Comparison of ENCODE assay signal across 23 mouse cellular contexts in genomic region chr10:89913174-89913573, GRCm38 (mm10). TPM values are rescaled to one million over a fixed set of nuclear protein-coding genes. Genes with fewer than 3 reads are reported as not detected.
DNase-seq lines count a peak whose midpoint lies in the region; ATAC-seq and TF ChIP-seq lines count a peak whose summit lies in the region.
"Had no signal": no experiment of that assay in that cellular context is flagged by ENCODE, and none has a peak within 500 bp of the region (broad histone marks: within the 10 kb centered on the region; RNA-seq: fewer than 3 reads in every experiment).

No protein-coding gene starts in this region.

- TF ChIP-seq CTCF in cerebellum, adult 2 months (IDR thresholded peaks at IDR 0.05; ENCODE audit: borderline replicate concordance, insufficient read depth, low read depth, low read length), result no peak
- no peak for TF ChIP-seq CTCF in hindbrain, postnatal 0 days (IDR thresholded peaks at IDR 0.05; ENCODE audit: low read depth)

- H3K4me1 ChIP-seq in cerebellum, adult 2 months (ENCODE audit: control insufficient read depth, insufficient read depth, low read length), result peaks cover 27% of the 10 kb centered on the region
- H3K4me1 ChIP-seq in hindbrain, postnatal 0 days (ENCODE audit: insufficient read depth, low read length), result no peaks in the 10 kb centered on the region
- H3K4me1 ChIP-seq in hindbrain, embryonic 14.5 days (replicated peaks; ENCODE audit: control insufficient read depth, insufficient read depth, low read length), result no peaks in the 10 kb centered on the region
- H3K4me1 ChIP-seq: stomach, embryonic 15.5 days had no signal

- peak in 1 of 2 experiments; percentile 68 for DNase-seq in cerebellum, adult 2 months
- DNase-seq in cerebellum, postnatal 25 days, result no peak
- peak; percentile 34 for DNase-seq in hindbrain, postnatal 0 days (ENCODE audit: low spot score)
- DNase-seq in hindbrain, embryonic 14.5 days (ENCODE audit: low spot score), result no peak
- peak; percentile 20 for DNase-seq in right cerebral cortex, adult 18-20 months
- DNase-seq in right cerebral cortex, postnatal 4 days, result no peak
- no peak for DNase-seq in lung, postnatal 36 days
- DNase-seq in adrenal gland, adult 2 months, result no peak
- DNase-seq: cerebellum, adult 8-10 months; heart, adult 18-20 months; heart, postnatal 4 days; lung, adult 2 months; lung, postnatal 4 days; spleen, adult 18-20 months; thymus, postnatal 14 days had no signal

- H3K27ac ChIP-seq in cerebellum, adult 2 months (ENCODE audit: insufficient read depth, low read length), result peak overlapping the region; percentile 34; the same call in 1 of the 2 replicates
- H3K27ac ChIP-seq in hindbrain, postnatal 0 days, result no peak overlapping the region
- H3K27ac ChIP-seq in hindbrain, embryonic 14.5 days, result no peak overlapping the region
- H3K27ac ChIP-seq: neural tube, embryonic 15.5 days; stomach, embryonic 15.5 days had no signal

- no peaks in the 10 kb centered on the region for H3K9me3 ChIP-seq in hindbrain, postnatal 0 days (ENCODE audit: low read length)
- no peaks in the 10 kb centered on the region for H3K9me3 ChIP-seq in hindbrain, embryonic 14.5 days (ENCODE audit: control insufficient read depth, low read length)
- H3K9me3 ChIP-seq: G1E; neural tube, embryonic 15.5 days; stomach, embryonic 15.5 days had no signal

- no peak overlapping the region for H3K4me2 ChIP-seq in hindbrain, postnatal 0 days (ENCODE audit: low read depth, low read length)
- no peak overlapping the region for H3K4me2 ChIP-seq in hindbrain, embryonic 14.5 days (replicated peaks)
- H3K4me2 ChIP-seq: midbrain, embryonic 11.5 days; neural tube, embryonic 15.5 days; stomach, embryonic 15.5 days had no signal

- no peaks in the 10 kb centered on the region for H3K27me3 ChIP-seq in cerebellum, adult 2 months (ENCODE audit: control insufficient read depth, insufficient read depth, low read length)
- H3K27me3 ChIP-seq in hindbrain, postnatal 0 days (ENCODE audit: insufficient read depth, low read length), result no peaks in the 10 kb centered on the region
- no peaks in the 10 kb centered on the region for H3K27me3 ChIP-seq in hindbrain, embryonic 14.5 days (ENCODE audit: control insufficient read depth, insufficient read depth, low read length)
- H3K27me3 ChIP-seq: neural tube, embryonic 15.5 days; stomach, embryonic 15.5 days had no signal

- 0 out of 2 replicates have a peak, but pooled peaks have one; percentile 55 for ATAC-seq in hindbrain, postnatal 0 days
- ATAC-seq in hindbrain, embryonic 14.5 days (ENCODE audit: low FRiP score), result no peak
- ATAC-seq: CD4-positive, CD25-positive, alpha-beta regulatory T cell, adult 4 months; inflammation-experienced regulatory T-cells, adult 6 months had no signal

- H3K36me3 ChIP-seq in hindbrain, postnatal 0 days (ENCODE audit: insufficient read depth, low read length), result no peaks in the 10 kb centered on the region
- no peaks in the 10 kb centered on the region for H3K36me3 ChIP-seq in hindbrain, embryonic 14.5 days (replicated peaks; ENCODE audit: control insufficient read depth, insufficient read depth)
- H3K36me3 ChIP-seq: G1E; neural tube, embryonic 15.5 days; stomach, embryonic 15.5 days had no signal

- TF ChIP-seq POLR2A in cerebellum, adult 2 months (IDR thresholded peaks at IDR 0.05; ENCODE audit: borderline replicate concordance, insufficient read depth, low read length), result no peak

- H3K4me3 ChIP-seq in cerebellum, adult 2 months (replicated peaks; ENCODE audit: insufficient read depth, low read depth, low read length), result no peak overlapping the region
- H3K4me3 ChIP-seq in hindbrain, postnatal 0 days (ENCODE audit: low read length), result no peak overlapping the region
- H3K4me3 ChIP-seq in hindbrain, embryonic 14.5 days (replicated peaks; ENCODE audit: low read length), result no peak overlapping the region
- H3K4me3 ChIP-seq: myocyte; neural tube, embryonic 15.5 days; stomach, embryonic 15.5 days had no signal

- no peak overlapping the region for H3K9ac ChIP-seq in hindbrain, postnatal 0 days (replicated peaks; ENCODE audit: low read length)
- no peak overlapping the region for H3K9ac ChIP-seq in hindbrain, embryonic 14.5 days
- H3K9ac ChIP-seq: neural tube, embryonic 15.5 days; stomach, embryonic 15.5 days had no signal

RNA-seq across cellular contexts. Expression of gene Anks1b, which starts 39.9 kb away (rescaled TPM):
- polyA plus RNA-seq in cerebellum, adult 2 months (2012; rRNA removed), result 162 and 181 TPM in 2 replicates
- 125 and 156 TPM in 2 replicates for total RNA-seq in hindbrain, postnatal 0 days (2014; rRNA removed)
- polyA plus RNA-seq in hindbrain, postnatal 0 days (2015; fragmentation: Nextera tagmentation; extraction: Ambion mirVana), result 98.9 and 104 TPM in 2 replicates
- 69.4 and 77.5 TPM in 2 replicates for polyA plus RNA-seq in hindbrain, embryonic 14.5 days (2014; fragmentation: Nextera tagmentation; extraction: Ambion mirVana)
- under 1 TPM; 0.72 to 0.86 TPM for total RNA-seq in adrenal gland, adult 2 months (2021)
- 0.31 and 0.50 TPM in 2 replicates for polyA plus RNA-seq in adrenal gland, adult 2 months (2012; rRNA removed)
- polyA plus RNA-seq: CD4-positive, CD25-positive, alpha-beta regulatory T cell, adult 4 months; G1E; liver, adult 2 months had no signal

Comparison
In these comparisons a context has a peak if more than half of its experiments do, and no peak if none do; other contexts are left out.
1. DNase-seq: peak in hindbrain, postnatal 0 days (single experiment) and right cerebral cortex, adult 18-20 months (single experiment); none in cerebellum, postnatal 25 days (0 of 2), hindbrain, embryonic 14.5 days (single experiment), right cerebral cortex, postnatal 4 days (single experiment), lung, postnatal 36 days (single experiment) and adrenal gland, adult 2 months (single experiment).
2. RNA of gene Anks1b, which starts 39.9 kb away (polyA plus RNA-seq): 162 to 181 TPM in cerebellum, adult 2 months, 98.9 to 104 TPM in hindbrain, postnatal 0 days and 69.4 to 77.5 TPM in hindbrain, embryonic 14.5 days; 0.31 to 0.50 TPM in adrenal gland, adult 2 months; every median in the first group is over 10 times any median in the second.